Mouse (Mus musculus): ENCODE measurements at regions not wholly inside any gene's neighbourhood (a gene's known extent, or its start where the extent isn't known, plus 50 kb on each side); places are given as distances from the start of the nearest gene placed in this dataset.

DNA sequence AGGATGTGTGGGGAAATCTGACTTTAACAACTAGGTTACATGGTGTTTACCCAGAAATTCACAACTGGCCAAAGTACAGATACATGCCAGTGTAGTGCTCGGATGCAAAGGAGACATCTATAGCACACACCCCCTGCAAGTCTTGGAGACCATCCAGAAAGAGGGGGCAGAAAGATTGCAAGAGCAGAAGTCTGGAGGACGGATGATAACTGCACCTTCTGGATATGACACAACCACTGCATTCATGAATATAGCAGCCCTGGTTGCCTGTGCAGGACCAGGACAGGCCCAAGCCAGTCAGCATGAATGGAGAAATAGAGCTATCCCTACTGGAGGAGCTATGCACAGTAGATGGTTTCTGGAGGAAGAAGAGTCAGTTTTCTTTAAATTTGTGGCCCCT lies 330.4 kb downstream of the Mex3b start:
- ATAC-seq (replicated peaks; ENCODE audit: insufficient number of reproducible peaks, low FRiP score, low TSS enrichment), result no peak
- H3K4me3 ChIP-seq (ENCODE audit: low read depth, low read length), result no peak overlapping the region
- H3K9me3 ChIP-seq (replicated peaks; ENCODE audit: control insufficient read depth, low read length), result no peaks in the 10 kb centered on the region
- no peaks in the 10 kb centered on the region for H3K27me3 ChIP-seq (ENCODE audit: control insufficient read depth, insufficient read depth, low read length)
- H3K27ac ChIP-seq (ENCODE audit: low read depth, low read length), result no peak overlapping the region
- no peaks in the 10 kb centered on the region for H3K36me3 ChIP-seq (ENCODE audit: control insufficient read depth, insufficient read depth, low read length)
- 53% methylated on average over 2 of the region's 2 CpGs for WGBS (ENCODE audit: insufficient replicate concordance)
- no peak overlapping the region for H3K4me2 ChIP-seq
- H3K4me1 ChIP-seq (ENCODE audit: control insufficient read depth, insufficient read depth, low read length), result peaks cover 11% of the 10 kb centered on the region
- H3K9ac ChIP-seq (ENCODE audit: low read depth, low read length), result no peak overlapping the region

- Histone ChIP-seq H3K9ac (ENCODE audit: low read depth, low read length) (peak overlapping the region; percentile 22; the same call in 1 of the 2 replicates), H3K36me3 (ENCODE audit: control insufficient read depth, insufficient read depth, low read length) (no peaks in the 10 kb centered on the region), H3K4me3 (ENCODE audit: low read depth, low read length) (no peak overlapping the region), H3K9me3 (replicated peaks; ENCODE audit: control insufficient read depth, low read length) (no peaks in the 10 kb centered on the region), H3K4me1 (ENCODE audit: control insufficient read depth, insufficient read depth, low read length) (peaks cover 11% of the 10 kb centered on the region), H3K27ac (ENCODE audit: low read depth, low read length) (no peak overlapping the region), H3K27me3 (ENCODE audit: control insufficient read depth, insufficient read depth, low read length) (peaks cover 4% of the 10 kb centered on the region; the same call in 1 of the 2 replicates), H3K4me2 (no peak overlapping the region)
- 65% methylated on average over 7 of the region's 7 CpGs for WGBS (ENCODE audit: insufficient replicate concordance)
- ATAC-seq (replicated peaks; ENCODE audit: insufficient number of reproducible peaks, low FRiP score, low TSS enrichment), result no peak
Observed at GRCm38 (mm10) chr7:83201126-83201686, 334.1 kb downstream of the Mex3b start.

DNA sequence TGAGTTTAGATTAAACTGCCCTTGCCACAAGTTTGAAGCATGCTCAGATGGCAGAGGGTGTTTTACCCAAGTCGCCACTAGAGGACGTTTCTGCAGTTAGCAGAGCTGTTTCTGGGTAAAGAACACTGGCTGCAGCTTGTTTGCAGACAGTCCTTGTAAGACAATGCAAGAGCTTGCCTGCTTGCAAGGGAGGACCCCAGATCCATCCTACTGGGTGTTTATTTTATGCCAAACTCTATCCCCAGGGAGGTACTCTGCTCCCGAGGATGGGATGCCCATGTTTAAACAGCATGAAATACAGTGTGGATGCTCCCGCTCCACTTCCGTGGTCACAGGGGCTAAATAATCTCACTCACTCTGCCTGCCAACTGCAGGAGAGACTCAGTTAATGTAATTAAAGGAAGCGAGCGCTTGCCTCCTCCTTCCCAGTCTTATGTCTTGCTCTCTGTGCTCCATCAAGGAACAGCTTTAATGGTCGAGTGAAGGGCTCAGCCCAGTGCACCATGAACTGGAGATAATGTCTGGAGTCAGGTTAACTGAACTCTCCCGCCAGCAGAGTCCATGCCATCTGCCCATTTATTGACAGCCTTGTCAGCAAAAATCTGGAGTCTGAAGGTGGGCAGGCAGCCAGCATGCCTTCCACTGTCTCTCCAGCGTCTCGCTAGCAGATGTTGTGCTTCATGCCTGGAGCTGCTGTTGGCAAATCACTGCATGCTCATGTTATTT lies 334.8 kb downstream of the Mex3b start:
- WGBS (ENCODE audit: insufficient replicate concordance), result 10% methylated on average over 11 of the region's 11 CpGs
- peaks cover 11% of the 10 kb centered on the region for H3K4me1 ChIP-seq (ENCODE audit: control insufficient read depth, insufficient read depth, low read length)
- no peaks in the 10 kb centered on the region for H3K9me3 ChIP-seq (replicated peaks; ENCODE audit: control insufficient read depth, low read length)
- peaks cover 4% of the 10 kb centered on the region; the same call in 1 of the 2 replicates for H3K27me3 ChIP-seq (ENCODE audit: control insufficient read depth, insufficient read depth, low read length)
- H3K4me2 ChIP-seq, result peak overlapping the region; percentile 56
- peak overlapping the region; percentile 8; the same call in 1 of the 2 replicates for H3K4me3 ChIP-seq (ENCODE audit: low read depth, low read length)
- no peaks in the 10 kb centered on the region for H3K36me3 ChIP-seq (ENCODE audit: control insufficient read depth, insufficient read depth, low read length)
- H3K9ac ChIP-seq (ENCODE audit: low read depth, low read length), result peak overlapping the region; percentile 22; the same call in 1 of the 2 replicates
- H3K27ac ChIP-seq (ENCODE audit: low read depth, low read length), result peak overlapping the region; percentile 38
- ATAC-seq (replicated peaks; ENCODE audit: insufficient number of reproducible peaks, low FRiP score, low TSS enrichment), result no peak; the same call in 1 of the 2 replicates

DNA sequence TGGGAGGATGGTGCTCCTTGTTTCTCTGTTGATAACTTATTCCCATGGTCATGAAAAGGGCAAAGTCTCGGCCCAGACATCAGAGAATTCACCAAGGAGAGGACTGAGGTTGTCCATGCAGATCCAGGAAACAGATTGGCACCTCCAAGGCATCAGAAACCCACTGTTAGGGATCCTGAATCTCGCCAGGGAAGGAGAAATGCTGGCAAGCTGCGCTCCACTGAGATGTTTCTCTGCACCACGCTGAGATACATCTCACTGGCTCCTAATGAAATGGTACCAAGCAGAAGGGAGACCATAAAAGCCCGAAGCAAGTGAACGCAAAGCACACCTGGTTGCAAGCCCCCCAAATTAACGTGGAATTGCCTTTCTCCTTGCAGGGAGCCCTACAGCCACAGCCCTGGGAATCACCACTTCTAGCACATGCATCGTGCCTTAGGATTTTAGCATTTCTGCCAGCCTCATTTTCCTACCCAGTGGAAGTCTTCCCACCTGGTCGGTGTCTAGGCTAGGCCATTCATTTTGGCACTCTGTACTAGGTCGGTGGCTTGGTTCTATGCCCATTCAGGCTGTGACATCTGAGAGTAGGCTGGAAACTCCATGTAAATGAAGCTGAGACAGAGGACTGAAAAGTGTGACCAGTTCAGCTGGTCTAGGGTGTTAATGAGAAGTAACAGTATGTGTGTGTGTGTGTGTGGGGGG lies 336.3 kb downstream of the Mex3b start:
- no peaks in the 10 kb centered on the region for H3K9me3 ChIP-seq (replicated peaks; ENCODE audit: control insufficient read depth, low read length)
- ATAC-seq (replicated peaks; ENCODE audit: insufficient number of reproducible peaks, low FRiP score, low TSS enrichment), result no peak
- no peak overlapping the region for H3K9ac ChIP-seq (ENCODE audit: low read depth, low read length)
- H3K36me3 ChIP-seq (ENCODE audit: control insufficient read depth, insufficient read depth, low read length), result no peaks in the 10 kb centered on the region
- no peak overlapping the region for H3K4me2 ChIP-seq
- no peak overlapping the region for H3K27ac ChIP-seq (ENCODE audit: low read depth, low read length)
- WGBS (ENCODE audit: insufficient replicate concordance), result 75% methylated on average over 10 of the region's 10 CpGs
- H3K27me3 ChIP-seq (ENCODE audit: control insufficient read depth, insufficient read depth, low read length), result peaks cover 4% of the 10 kb centered on the region; the same call in 1 of the 2 replicates
- H3K4me3 ChIP-seq (ENCODE audit: low read depth, low read length), result no peak overlapping the region
- peaks cover 11% of the 10 kb centered on the region for H3K4me1 ChIP-seq (ENCODE audit: control insufficient read depth, insufficient read depth, low read length)

DNA sequence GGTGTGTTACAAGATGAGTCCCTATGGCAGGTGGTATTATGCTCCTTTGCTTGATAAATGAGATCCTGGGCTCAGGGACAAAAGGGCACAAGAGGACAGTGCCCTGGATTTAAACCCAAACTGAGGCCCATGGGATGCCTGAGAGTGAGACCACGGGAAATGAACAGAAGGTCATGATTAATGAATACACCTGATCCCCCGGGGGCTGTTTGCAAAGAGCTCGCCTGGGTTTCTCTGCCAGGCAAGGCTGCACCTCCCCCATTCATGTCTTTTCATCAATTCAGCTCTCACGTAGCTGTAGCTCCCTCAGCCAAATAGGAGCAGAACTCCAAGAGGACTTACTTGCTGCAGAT lies 336.9 kb downstream of the Mex3b start:
- Histone ChIP-seq H3K27ac (ENCODE audit: low read depth, low read length) (no peak overlapping the region), H3K36me3 (ENCODE audit: control insufficient read depth, insufficient read depth, low read length) (no peaks in the 10 kb centered on the region), H3K4me1 (ENCODE audit: control insufficient read depth, insufficient read depth, low read length) (peaks cover 11% of the 10 kb centered on the region), H3K9me3 (replicated peaks; ENCODE audit: control insufficient read depth, low read length) (no peaks in the 10 kb centered on the region), H3K9ac (ENCODE audit: low read depth, low read length) (no peak overlapping the region), H3K27me3 (ENCODE audit: control insufficient read depth, insufficient read depth, low read length) (peaks cover 4% of the 10 kb centered on the region; the same call in 1 of the 2 replicates), H3K4me3 (ENCODE audit: low read depth, low read length) (no peak overlapping the region), H3K4me2 (no peak overlapping the region)
- ATAC-seq (replicated peaks; ENCODE audit: insufficient number of reproducible peaks, low FRiP score, low TSS enrichment), result no peak
- 39% methylated on average over 4 of the region's 4 CpGs for WGBS (ENCODE audit: insufficient replicate concordance)

DNA sequence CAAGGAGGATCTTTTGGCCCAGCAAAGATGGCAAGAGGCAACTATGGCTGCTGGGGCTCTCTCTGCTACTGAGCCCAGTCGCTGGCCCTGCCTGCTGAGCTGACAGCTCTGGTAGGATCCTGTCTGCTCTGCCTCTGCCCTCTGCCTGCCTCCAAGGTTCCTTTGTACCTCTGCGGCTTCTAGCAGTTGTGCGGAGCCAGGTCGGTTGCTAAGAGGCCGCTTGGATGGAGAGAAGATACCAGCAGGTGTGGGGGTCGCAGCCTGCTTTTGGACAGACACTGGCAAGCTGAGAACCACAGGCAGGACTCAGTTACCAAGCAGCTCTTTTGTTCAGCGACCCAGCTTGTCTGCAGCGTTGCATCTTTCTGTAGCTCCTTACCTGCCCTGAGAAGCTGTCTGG lies 337.6 kb downstream of the Mex3b start:
- peaks cover 11% of the 10 kb centered on the region for H3K4me1 ChIP-seq (ENCODE audit: control insufficient read depth, insufficient read depth, low read length)
- no peak overlapping the region for H3K27ac ChIP-seq (ENCODE audit: low read depth, low read length)
- H3K27me3 ChIP-seq (ENCODE audit: control insufficient read depth, insufficient read depth, low read length), result peaks cover 4% of the 10 kb centered on the region; the same call in 1 of the 2 replicates
- H3K9me3 ChIP-seq (replicated peaks; ENCODE audit: control insufficient read depth, low read length), result no peaks in the 10 kb centered on the region
- no peak overlapping the region for H3K9ac ChIP-seq (ENCODE audit: low read depth, low read length)
- no peak overlapping the region for H3K4me3 ChIP-seq (ENCODE audit: low read depth, low read length)
- WGBS (ENCODE audit: insufficient replicate concordance), result 58% methylated on average over 8 of the region's 8 CpGs
- no peak overlapping the region for H3K4me2 ChIP-seq
- ATAC-seq (replicated peaks; ENCODE audit: insufficient number of reproducible peaks, low FRiP score, low TSS enrichment), result no peak
- H3K36me3 ChIP-seq (ENCODE audit: control insufficient read depth, insufficient read depth, low read length), result no peaks in the 10 kb centered on the region

GRCm38 (mm10) chr7:83206999-83207398 lies 339.9 kb downstream of the Mex3b start:
- peaks cover 4% of the 10 kb centered on the region; the same call in 1 of the 2 replicates for H3K4me1 ChIP-seq (ENCODE audit: control insufficient read depth, insufficient read depth, low read length)
- H3K9ac ChIP-seq (ENCODE audit: low read depth, low read length), result no peak overlapping the region
- 67% methylated on average over 2 of the region's 2 CpGs for WGBS (ENCODE audit: insufficient replicate concordance)
- no peaks in the 10 kb centered on the region for H3K36me3 ChIP-seq (ENCODE audit: control insufficient read depth, insufficient read depth, low read length)
- no peak overlapping the region for H3K27ac ChIP-seq (ENCODE audit: low read depth, low read length)
- no peak for ATAC-seq (replicated peaks; ENCODE audit: insufficient number of reproducible peaks, low FRiP score, low TSS enrichment)
- peaks cover 4% of the 10 kb centered on the region; the same call in 1 of the 2 replicates for H3K27me3 ChIP-seq (ENCODE audit: control insufficient read depth, insufficient read depth, low read length)
- no peak overlapping the region for H3K4me2 ChIP-seq
- H3K4me3 ChIP-seq (ENCODE audit: low read depth, low read length), result no peak overlapping the region
- no peaks in the 10 kb centered on the region for H3K9me3 ChIP-seq (replicated peaks; ENCODE audit: control insufficient read depth, low read length)

DNA sequence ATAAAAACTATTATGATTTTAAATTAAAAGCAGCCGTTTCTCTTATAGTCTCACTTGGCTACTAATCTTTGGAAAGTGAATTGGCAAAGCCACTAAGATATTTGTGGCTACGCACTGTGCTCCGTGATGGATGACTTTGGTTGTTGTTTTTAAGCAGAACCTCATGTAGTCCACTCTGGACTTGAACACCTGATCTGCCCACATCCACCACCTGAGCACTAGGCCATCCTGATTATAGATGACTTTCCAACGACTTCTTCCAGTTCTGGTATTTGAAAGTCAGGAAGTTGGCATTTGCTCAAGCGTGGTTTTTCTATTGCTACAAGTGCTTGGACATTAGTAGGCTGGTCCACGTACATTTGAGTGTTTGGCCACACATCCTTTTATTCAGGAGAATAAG lies 344.5 kb downstream of the Mex3b start:
- H3K4me3 ChIP-seq (ENCODE audit: low read depth, low read length), result no peak overlapping the region
- 79% methylated on average over 6 of the region's 6 CpGs for WGBS (ENCODE audit: insufficient replicate concordance)
- ATAC-seq (replicated peaks; ENCODE audit: insufficient number of reproducible peaks, low FRiP score, low TSS enrichment), result no peak
- H3K36me3 ChIP-seq (ENCODE audit: control insufficient read depth, insufficient read depth, low read length), result no peaks in the 10 kb centered on the region
- H3K4me2 ChIP-seq, result no peak overlapping the region
- H3K9me3 ChIP-seq (replicated peaks; ENCODE audit: control insufficient read depth, low read length), result no peaks in the 10 kb centered on the region
- H3K9ac ChIP-seq (ENCODE audit: low read depth, low read length), result no peak overlapping the region
- H3K4me1 ChIP-seq (ENCODE audit: control insufficient read depth, insufficient read depth, low read length), result no peaks in the 10 kb centered on the region
- no peaks in the 10 kb centered on the region for H3K27me3 ChIP-seq (ENCODE audit: control insufficient read depth, insufficient read depth, low read length)
- H3K27ac ChIP-seq (ENCODE audit: low read depth, low read length), result no peak overlapping the region
